Mouse (Mus musculus) lung, adult 2 months (tissue): ENCODE measurements around the gene Nfatc3.

Experiments
- CTCF ChIP-seq: fragments of 200-500 bp; IDR thresholded peaks from 2 replicates; pipeline ENCODE4 v1.5.1; 2011; ENCODE audit warnings: mild to moderate bottlenecking, low read length, control low read depth; ENCODE audit not compliant: insufficient read depth
- POLR2A ChIP-seq: fragments of 200-500 bp; IDR thresholded peaks from 2 replicates; pipeline ENCODE4 v1.6.1; 2011; ENCODE audit warnings: low read depth, mild to moderate bottlenecking, control low read depth, low read length, borderline replicate concordance; ENCODE audit errors: extremely low read depth

- TF ChIP-seq POLR2A: no peak
- no peak for TF ChIP-seq CTCF
Observed at GRCm38 (mm10) chr8:106061686-106062085, 3.0 kb downstream of the Nfatc3 start.
